Mouse (Mus musculus): ENCODE results near the gene Ablim1. TPM values are rescaled to one million over a fixed set of nuclear protein-coding genes. Genes with fewer than 3 reads are reported as not detected.
A peak's percentile ranks its signal among the peaks of the same experiment; 100 is the strongest.
"Not testable (repeated sequence)": the region's sequence is repeated elsewhere in the genome, so short reads cannot be mapped to it uniquely, and the experiment has no call there.

Ablim1 gene
- polyA plus RNA-seq, 2 experiments = 3.0 to 4.7 TPM

DNA sequence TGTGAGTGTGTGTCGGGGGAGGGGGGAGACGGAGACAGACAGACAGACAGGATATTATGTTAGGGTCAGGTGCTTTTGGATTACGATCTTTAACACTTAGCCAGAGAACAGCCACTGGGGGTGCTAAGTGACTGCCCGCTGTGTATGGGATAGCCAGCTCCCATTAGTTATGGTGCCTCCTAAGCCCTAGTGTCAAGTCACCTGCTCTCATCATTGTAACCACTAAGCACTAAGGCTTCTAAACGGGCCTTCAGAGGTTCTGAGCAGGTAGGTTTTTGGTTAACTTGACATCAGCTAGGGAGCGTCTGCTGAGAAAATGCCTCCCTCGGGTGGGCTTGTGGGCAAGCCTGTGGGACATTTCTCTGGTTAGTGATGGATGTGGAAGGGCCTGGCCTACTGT is 174.6 kb downstream of the Ablim1 start:
- Histone ChIP-seq H3K27ac (no peak overlapping the region), H3K9ac (replicated peaks) (no peak overlapping the region), H3K36me3 (replicated peaks; ENCODE audit: control insufficient read depth, insufficient read depth, low read depth) (no peaks in the 10 kb centered on the region), H3K4me3 (ENCODE audit: insufficient read depth in 1 of 2, low read depth in 2 of 2, low read length in 2 of 2) (no peak overlapping the region), H3K4me1 (replicated peaks; ENCODE audit: control insufficient read depth in 2 of 2, insufficient read depth in 2 of 2, low read length in 1 of 2) (no peaks in the 10 kb centered on the region), H3K27me3 (ENCODE audit: control insufficient read depth, insufficient read depth, low read length) (no peaks in the 10 kb centered on the region), H3K9me3 (ENCODE audit: control insufficient read depth, low read length) (no peaks in the 10 kb centered on the region), H3K4me2 (ENCODE audit: low read depth) (no peak overlapping the region)
- DNase-seq (ENCODE audit: low read depth in 3 of 3, low spot score in 3 of 3) (no peak), ATAC-seq (ENCODE audit: insufficient read depth) (no peak)
- 57% methylated on average over 7 of the region's 7 CpGs for WGBS (ENCODE audit: insufficient replicate concordance)
- TF ChIP-seq CTCF (IDR thresholded peaks at IDR 0.05; ENCODE audit: low read depth) (no peak), EP300 (IDR thresholded peaks at IDR 0.05; ENCODE audit: low read depth) (no peak)

DNA sequence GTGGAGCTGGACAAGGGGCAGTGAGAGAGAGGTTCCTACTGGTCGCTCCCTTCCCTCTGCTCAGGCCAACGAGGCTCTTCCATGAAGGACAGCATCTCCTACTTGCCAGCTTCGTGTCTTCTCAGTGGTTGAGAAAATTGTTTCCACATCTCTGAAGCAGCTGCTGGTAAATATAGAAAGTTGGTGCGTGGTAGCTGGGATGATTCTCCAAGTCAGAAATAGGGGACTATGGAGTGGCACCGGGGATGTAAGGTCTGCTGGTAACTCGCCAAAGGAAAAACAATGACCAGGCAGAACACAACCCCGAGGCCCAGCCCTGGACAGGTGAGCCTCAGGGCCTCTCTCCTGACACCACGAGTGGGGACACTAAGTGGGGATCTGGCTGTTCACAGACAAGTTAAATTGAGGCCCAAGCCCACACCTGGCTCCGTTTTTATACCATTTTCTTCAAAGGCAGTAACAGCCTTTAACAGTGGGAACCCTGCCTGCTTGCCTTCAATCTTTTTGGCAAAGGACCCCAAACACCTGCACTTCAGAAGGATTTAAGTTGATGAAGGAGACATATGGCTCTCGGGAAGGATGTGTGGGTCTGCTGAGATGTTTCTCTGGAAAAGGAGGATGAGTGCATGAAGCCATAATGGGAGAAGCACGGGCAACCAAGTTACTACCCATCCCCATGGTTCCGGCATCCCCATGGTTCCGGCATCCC is 175.7 kb downstream of the Ablim1 start:
- H3K9me3 ChIP-seq (ENCODE audit: control insufficient read depth, low read length) = no peaks in the 10 kb centered on the region
- no peak overlapping the region for H3K4me2 ChIP-seq (ENCODE audit: low read depth)
- no peak overlapping the region for H3K9ac ChIP-seq (replicated peaks)
- no peaks in the 10 kb centered on the region for H3K36me3 ChIP-seq (replicated peaks; ENCODE audit: control insufficient read depth, insufficient read depth, low read depth)
- H3K27me3 ChIP-seq (ENCODE audit: control insufficient read depth, insufficient read depth, low read length) = no peaks in the 10 kb centered on the region
- no peak for DNase-seq (ENCODE audit: low read depth in 3 of 3, low spot score in 3 of 3)
- H3K4me3 ChIP-seq (ENCODE audit: insufficient read depth in 1 of 2, low read depth in 2 of 2, low read length in 2 of 2) = no peak overlapping the region
- TF ChIP-seq CTCF (IDR thresholded peaks at IDR 0.05; ENCODE audit: low read depth) (no peak), EP300 (IDR thresholded peaks at IDR 0.05; ENCODE audit: low read depth) (no peak)
- H3K27ac ChIP-seq = no peak overlapping the region
- no peaks in the 10 kb centered on the region; a peak in 1 of 4 replicates for H3K4me1 ChIP-seq (replicated peaks; ENCODE audit: control insufficient read depth in 2 of 2, insufficient read depth in 2 of 2, low read length in 1 of 2)
- no peak for ATAC-seq (ENCODE audit: insufficient read depth)
- whole genome bisulfite sequencing (ENCODE audit: insufficient replicate concordance) = 54% methylated on average over 13 of the region's 13 CpGs

DNA sequence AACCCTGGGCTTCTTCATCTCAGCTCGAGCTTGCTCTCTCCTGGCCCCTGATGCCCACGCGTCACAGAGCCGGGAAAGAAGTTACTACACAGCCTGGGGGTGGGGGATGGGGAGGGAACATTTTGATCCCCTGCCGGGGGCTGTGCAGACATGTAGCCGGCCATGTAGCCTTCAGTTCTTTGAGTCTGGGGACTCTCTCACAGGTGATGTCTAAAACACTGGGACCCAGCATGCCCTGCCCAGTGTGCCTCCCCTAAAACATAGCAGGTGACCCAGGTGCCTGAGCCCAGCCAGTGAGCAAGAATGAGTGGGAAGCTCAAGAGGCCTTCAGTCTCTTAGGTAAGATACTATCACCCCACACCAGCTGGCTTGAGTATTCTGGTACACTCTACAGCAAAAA is 176.2 kb downstream of the Ablim1 start:
- Histone ChIP-seq H3K27ac (no peak overlapping the region), H3K9ac (replicated peaks) (no peak overlapping the region), H3K4me2 (ENCODE audit: low read depth) (no peak overlapping the region), H3K36me3 (replicated peaks; ENCODE audit: control insufficient read depth, insufficient read depth, low read depth) (no peaks in the 10 kb centered on the region), H3K4me3 (ENCODE audit: insufficient read depth in 1 of 2, low read depth in 2 of 2, low read length in 2 of 2) (no peak overlapping the region), H3K4me1 (replicated peaks; ENCODE audit: control insufficient read depth in 2 of 2, insufficient read depth in 2 of 2, low read length in 1 of 2) (no peaks in the 10 kb centered on the region; a peak in 1 of 4 replicates), H3K9me3 (ENCODE audit: control insufficient read depth, low read length) (no peaks in the 10 kb centered on the region), H3K27me3 (ENCODE audit: control insufficient read depth, insufficient read depth, low read length) (no peaks in the 10 kb centered on the region)
- WGBS (ENCODE audit: insufficient replicate concordance) = 58% methylated on average over 6 of the region's 6 CpGs
- no peak for ATAC-seq (ENCODE audit: insufficient read depth)
- no peak for DNase-seq (ENCODE audit: low read depth in 3 of 3, low spot score in 3 of 3)
- no peak for TF ChIP-seq CTCF (IDR thresholded peaks at IDR 0.05; ENCODE audit: low read depth)
- TF ChIP-seq EP300 (IDR thresholded peaks at IDR 0.05; ENCODE audit: low read depth) = no peak

DNA sequence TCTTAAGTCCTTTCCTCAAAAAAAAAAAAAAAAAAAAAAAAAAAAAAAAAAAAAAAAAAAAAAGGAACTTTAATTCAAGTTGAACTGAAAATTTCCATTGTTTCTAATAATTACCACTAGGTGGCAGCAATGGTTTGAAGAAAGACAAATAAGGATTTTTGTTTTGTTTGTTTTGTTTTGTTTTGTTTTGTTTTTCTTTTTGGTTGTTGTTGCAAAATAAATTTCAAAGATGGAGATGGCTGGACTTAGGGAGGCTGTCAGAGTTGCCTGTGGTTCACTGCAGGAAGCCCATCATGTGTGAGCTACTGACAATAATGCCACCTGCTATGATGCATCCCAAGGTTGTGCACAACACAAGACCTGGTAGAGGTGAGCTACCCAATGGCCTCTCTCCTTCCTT is 176.7 kb downstream of the Ablim1 start:
- DNase-seq (ENCODE audit: low read depth in 3 of 3, low spot score in 3 of 3) = no peak
- Histone ChIP-seq H3K4me2 (ENCODE audit: low read depth) (no peak overlapping the region), H3K27ac (no peak overlapping the region), H3K27me3 (ENCODE audit: control insufficient read depth, insufficient read depth, low read length) (no peaks in the 10 kb centered on the region), H3K4me3 (ENCODE audit: insufficient read depth in 1 of 2, low read depth in 2 of 2, low read length in 2 of 2) (no peak overlapping the region), H3K4me1 (replicated peaks; ENCODE audit: control insufficient read depth in 2 of 2, insufficient read depth in 2 of 2, low read length in 1 of 2) (no peaks in the 10 kb centered on the region; a peak in 1 of 4 replicates), H3K36me3 (replicated peaks; ENCODE audit: control insufficient read depth, insufficient read depth, low read depth) (no peaks in the 10 kb centered on the region), H3K9me3 (ENCODE audit: control insufficient read depth, low read length) (no peaks in the 10 kb centered on the region), H3K9ac (replicated peaks) (no peak overlapping the region)
- ATAC-seq (ENCODE audit: insufficient read depth) = no peak
- no peak for TF ChIP-seq EP300 (IDR thresholded peaks at IDR 0.05; ENCODE audit: low read depth)
- TF ChIP-seq CTCF (IDR thresholded peaks at IDR 0.05; ENCODE audit: low read depth) = peak; percentile 19; the same call in 1 of the 2 replicates

DNA sequence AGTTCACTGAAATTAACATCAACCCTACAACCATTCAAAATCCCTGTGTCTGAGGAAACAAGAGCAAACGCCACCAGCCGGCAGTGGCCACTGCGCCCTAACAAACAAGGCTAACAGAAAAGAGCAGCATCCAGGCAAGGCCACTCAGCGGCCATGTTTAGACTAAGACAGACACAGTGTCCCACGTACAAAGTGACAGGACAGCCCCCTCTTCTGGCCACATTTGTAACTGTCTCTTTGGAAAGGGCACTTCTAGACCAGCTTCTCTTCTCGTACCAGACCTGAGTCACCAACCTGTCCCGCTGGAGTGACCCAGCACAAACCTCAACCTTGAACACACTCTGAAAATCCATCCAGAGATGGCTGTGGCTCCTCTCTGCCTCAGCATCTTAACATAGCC is 178.5 kb downstream of the Ablim1 start:
- WGBS (ENCODE audit: insufficient replicate concordance) = 37% methylated on average over 7 of the region's 7 CpGs
- Histone ChIP-seq H3K4me1 (replicated peaks; ENCODE audit: control insufficient read depth in 2 of 2, insufficient read depth in 2 of 2, low read length in 1 of 2) (no peaks in the 10 kb centered on the region; a peak in 1 of 4 replicates), H3K4me3 (ENCODE audit: insufficient read depth in 1 of 2, low read depth in 2 of 2, low read length in 2 of 2) (no peak overlapping the region), H3K4me2 (ENCODE audit: low read depth) (no peak overlapping the region), H3K27me3 (ENCODE audit: control insufficient read depth, insufficient read depth, low read length) (no peaks in the 10 kb centered on the region), H3K27ac (no peak overlapping the region), H3K9me3 (ENCODE audit: control insufficient read depth, low read length) (no peaks in the 10 kb centered on the region), H3K36me3 (replicated peaks; ENCODE audit: control insufficient read depth, insufficient read depth, low read depth) (no peaks in the 10 kb centered on the region), H3K9ac (replicated peaks) (no peak overlapping the region)
- DNase-seq (ENCODE audit: low read depth in 3 of 3, low spot score in 3 of 3) = no peak
- TF ChIP-seq CTCF (IDR thresholded peaks at IDR 0.05; ENCODE audit: low read depth) = peak; percentile 62
- TF ChIP-seq EP300 (IDR thresholded peaks at IDR 0.05; ENCODE audit: low read depth) = no peak
- ATAC-seq (ENCODE audit: insufficient read depth) = no peak

DNA sequence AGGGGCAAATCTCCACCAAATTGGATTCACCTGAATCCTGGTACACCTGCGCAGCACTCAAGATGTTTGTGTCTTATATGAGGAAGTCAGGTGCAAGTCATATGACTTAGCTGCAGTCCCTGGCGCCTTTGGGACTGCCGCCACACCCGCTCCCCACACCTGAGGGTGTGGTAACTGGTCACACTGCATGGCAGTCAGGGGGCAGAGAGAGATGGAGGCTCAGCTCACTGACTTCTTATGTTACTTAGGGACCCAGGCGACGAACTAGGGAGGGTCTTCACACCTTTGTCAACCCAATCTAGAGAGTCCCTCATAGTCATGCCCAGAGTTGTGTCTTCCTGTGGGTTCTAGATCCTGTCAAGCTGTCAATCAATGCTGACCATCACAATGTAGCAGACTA is 179.1 kb downstream of the Ablim1 start:
- not testable (repeated sequence) for H3K9ac ChIP-seq (replicated peaks); H3K27ac ChIP-seq; H3K9me3 ChIP-seq (ENCODE audit: control insufficient read depth, low read length); ATAC-seq (ENCODE audit: insufficient read depth); H3K4me1 ChIP-seq (replicated peaks; ENCODE audit: control insufficient read depth in 2 of 2, insufficient read depth in 2 of 2, low read length in 1 of 2); H3K4me3 ChIP-seq (ENCODE audit: insufficient read depth in 1 of 2, low read depth in 2 of 2, low read length in 2 of 2); H3K4me2 ChIP-seq (ENCODE audit: low read depth); H3K27me3 ChIP-seq (ENCODE audit: control insufficient read depth, insufficient read depth, low read length); H3K36me3 ChIP-seq (replicated peaks; ENCODE audit: control insufficient read depth, insufficient read depth, low read depth); DNase-seq (ENCODE audit: low read depth in 3 of 3, low spot score in 3 of 3)
- 70% methylated on average over 6 of the region's 6 CpGs for WGBS (ENCODE audit: insufficient replicate concordance)
